Mouse (Mus musculus): ENCODE measurements around the gene Tenm3. TPM values are rescaled to one million over a fixed set of nuclear protein-coding genes. Genes with fewer than 3 reads are reported as not detected.

Tenm3 gene
- polyA plus RNA-seq, 2 experiments, result 38.0 to 48.1 TPM

GRCm38 (mm10) chr8:48514230-48514629, 329.5 kb downstream of the Tenm3 start:
- Histone ChIP-seq H3K36me3 (ENCODE audit: control insufficient read depth, insufficient read depth, low read length) (no peaks in the 10 kb centered on the region), H3K27ac (replicated peaks; ENCODE audit: low read depth, low read length) (no peak overlapping the region), H3K4me2 (replicated peaks; ENCODE audit: low read depth, low read length, severe bottlenecking) (no peak overlapping the region), H3K27me3 (ENCODE audit: control insufficient read depth, insufficient read depth, low read length) (no peaks in the 10 kb centered on the region), H3K9me3 (ENCODE audit: control insufficient read depth, low read length) (no peaks in the 10 kb centered on the region), H3K4me1 (ENCODE audit: control insufficient read depth, insufficient read depth, low read length) (peaks cover 3% of the 10 kb centered on the region), H3K4me3 (replicated peaks; ENCODE audit: low read length) (no peak overlapping the region), H3K9ac (ENCODE audit: low read depth, low read length, severe bottlenecking) (no peak overlapping the region)
- no peak for ATAC-seq (ENCODE audit: low FRiP score, low read depth)
- no peak for TF ChIP-seq POLR2A (IDR thresholded peaks at IDR 0.05; ENCODE audit: borderline replicate concordance, extremely low read depth, insufficient read depth, insufficient read length)
- DNase-seq (ENCODE audit: low spot score), result no peak
- WGBS, result 86% methylated on average over 4 of the region's 4 CpGs

DNA sequence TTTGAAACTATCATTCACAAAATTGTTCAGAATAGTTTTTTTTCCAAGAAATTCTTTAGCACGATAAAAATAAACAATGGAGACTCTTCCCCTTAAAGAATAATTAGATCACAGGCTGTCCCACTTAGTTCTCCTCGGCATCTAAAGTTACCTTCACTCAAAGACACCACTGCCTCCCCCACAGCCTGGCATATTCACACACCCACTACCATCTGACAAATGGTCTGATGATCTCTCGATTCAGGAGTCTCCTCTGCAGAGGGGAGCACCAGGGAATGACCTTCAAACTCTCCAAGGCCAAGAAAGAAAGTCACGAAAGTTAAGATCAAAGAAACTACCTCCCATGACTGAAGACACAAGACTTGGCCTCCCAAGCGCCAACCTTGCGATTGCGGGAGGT, 329.9 kb downstream of the Tenm3 start:
- H3K4me1 ChIP-seq (ENCODE audit: control insufficient read depth, insufficient read depth, low read length), result peaks cover 8% of the 10 kb centered on the region
- no peak overlapping the region for H3K4me3 ChIP-seq (replicated peaks; ENCODE audit: low read length)
- no peak for ATAC-seq (ENCODE audit: low FRiP score, low read depth)
- no peak overlapping the region for H3K4me2 ChIP-seq (replicated peaks; ENCODE audit: low read depth, low read length, severe bottlenecking)
- no peak overlapping the region for H3K9ac ChIP-seq (ENCODE audit: low read depth, low read length, severe bottlenecking)
- no peak overlapping the region for H3K27ac ChIP-seq (replicated peaks; ENCODE audit: low read depth, low read length)
- TF ChIP-seq POLR2A (IDR thresholded peaks at IDR 0.05; ENCODE audit: borderline replicate concordance, extremely low read depth, insufficient read depth, insufficient read length), result no peak
- no peaks in the 10 kb centered on the region for H3K9me3 ChIP-seq (ENCODE audit: control insufficient read depth, low read length)
- 86% methylated on average over 7 of the region's 7 CpGs for WGBS
- no peaks in the 10 kb centered on the region for H3K36me3 ChIP-seq (ENCODE audit: control insufficient read depth, insufficient read depth, low read length)
- DNase-seq (ENCODE audit: low spot score), result no peak
- H3K27me3 ChIP-seq (ENCODE audit: control insufficient read depth, insufficient read depth, low read length), result no peaks in the 10 kb centered on the region

GRCm38 (mm10) chr8:48511546-48511945, 332.2 kb downstream of the Tenm3 start:
- WGBS, result 91% methylated on average over 12 of the region's 12 CpGs
- no peak overlapping the region for H3K4me3 ChIP-seq (replicated peaks; ENCODE audit: low read length)
- H3K4me2 ChIP-seq (replicated peaks; ENCODE audit: low read depth, low read length, severe bottlenecking), result no peak overlapping the region
- no peaks in the 10 kb centered on the region for H3K27me3 ChIP-seq (ENCODE audit: control insufficient read depth, insufficient read depth, low read length)
- H3K9me3 ChIP-seq (ENCODE audit: control insufficient read depth, low read length), result no peaks in the 10 kb centered on the region
- H3K36me3 ChIP-seq (ENCODE audit: control insufficient read depth, insufficient read depth, low read length), result no peaks in the 10 kb centered on the region
- ATAC-seq (ENCODE audit: low FRiP score, low read depth), result no peak
- TF ChIP-seq POLR2A (IDR thresholded peaks at IDR 0.05; ENCODE audit: borderline replicate concordance, extremely low read depth, insufficient read depth, insufficient read length), result no peak
- H3K9ac ChIP-seq (ENCODE audit: low read depth, low read length, severe bottlenecking), result no peak overlapping the region
- H3K4me1 ChIP-seq (ENCODE audit: control insufficient read depth, insufficient read depth, low read length), result peaks cover 14% of the 10 kb centered on the region
- no peak overlapping the region for H3K27ac ChIP-seq (replicated peaks; ENCODE audit: low read depth, low read length)
- no peak for DNase-seq (ENCODE audit: low spot score)

DNA sequence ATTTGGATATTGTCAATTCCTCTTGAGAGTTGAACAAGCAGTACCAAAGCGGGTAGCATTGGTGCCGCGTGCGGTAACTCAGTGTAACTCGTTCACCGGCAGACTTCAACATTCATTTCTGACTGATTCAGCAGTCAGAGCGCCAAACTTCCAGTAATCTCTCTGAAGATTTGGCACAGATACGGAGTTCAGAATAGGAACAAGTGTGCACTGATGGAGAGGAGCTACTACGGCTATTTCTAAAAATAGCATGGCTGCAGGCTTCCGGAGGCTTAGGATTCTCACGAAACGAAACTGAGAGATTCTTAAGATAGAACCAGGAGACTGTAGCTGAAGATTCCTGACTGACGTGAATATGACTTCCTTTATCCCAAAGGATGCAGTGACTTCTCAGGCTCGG, 332.6 kb downstream of the Tenm3 start:
- 86% methylated on average over 14 of the region's 14 CpGs for WGBS
- H3K27me3 ChIP-seq (ENCODE audit: control insufficient read depth, insufficient read depth, low read length), result no peaks in the 10 kb centered on the region
- H3K9ac ChIP-seq (ENCODE audit: low read depth, low read length, severe bottlenecking), result no peak overlapping the region
- no peak for DNase-seq (ENCODE audit: low spot score)
- H3K27ac ChIP-seq (replicated peaks; ENCODE audit: low read depth, low read length), result no peak overlapping the region
- TF ChIP-seq POLR2A (IDR thresholded peaks at IDR 0.05; ENCODE audit: borderline replicate concordance, extremely low read depth, insufficient read depth, insufficient read length), result no peak
- ATAC-seq (ENCODE audit: low FRiP score, low read depth), result no peak
- H3K4me3 ChIP-seq (replicated peaks; ENCODE audit: low read length), result no peak overlapping the region
- no peak overlapping the region for H3K4me2 ChIP-seq (replicated peaks; ENCODE audit: low read depth, low read length, severe bottlenecking)
- H3K36me3 ChIP-seq (ENCODE audit: control insufficient read depth, insufficient read depth, low read length), result no peaks in the 10 kb centered on the region
- H3K9me3 ChIP-seq (ENCODE audit: control insufficient read depth, low read length), result no peaks in the 10 kb centered on the region
- peaks cover 14% of the 10 kb centered on the region for H3K4me1 ChIP-seq (ENCODE audit: control insufficient read depth, insufficient read depth, low read length)

GRCm38 (mm10) chr8:48508641-48509599, 334.8 kb downstream of the Tenm3 start:
- Histone ChIP-seq H3K27ac (replicated peaks; ENCODE audit: low read depth, low read length) (no peak overlapping the region), H3K9me3 (ENCODE audit: control insufficient read depth, low read length) (no peaks in the 10 kb centered on the region), H3K4me2 (replicated peaks; ENCODE audit: low read depth, low read length, severe bottlenecking) (peak overlapping the region; percentile 31), H3K27me3 (ENCODE audit: control insufficient read depth, insufficient read depth, low read length) (no peaks in the 10 kb centered on the region), H3K36me3 (ENCODE audit: control insufficient read depth, insufficient read depth, low read length) (no peaks in the 10 kb centered on the region), H3K4me3 (replicated peaks; ENCODE audit: low read length) (0 out of 2 replicates have a peak overlapping the region, but pooled peaks have one; percentile 8), H3K9ac (ENCODE audit: low read depth, low read length, severe bottlenecking) (no peak overlapping the region), H3K4me1 (ENCODE audit: control insufficient read depth, insufficient read depth, low read length) (peaks cover 14% of the 10 kb centered on the region)
- DNase-seq (ENCODE audit: low spot score) (no peak), ATAC-seq (ENCODE audit: low FRiP score, low read depth) (0 out of 2 replicates have a peak, but pooled peaks have one; percentile 15)
- WGBS, result 39% methylated on average over 29 of the region's 29 CpGs
- no peak for TF ChIP-seq POLR2A (IDR thresholded peaks at IDR 0.05; ENCODE audit: borderline replicate concordance, extremely low read depth, insufficient read depth, insufficient read length)
